Mouse (Mus musculus) kidney, adult 2 months (tissue): ENCODE results near the gene Trank1. TPM values are rescaled to one million over a fixed set of nuclear protein-coding genes. Genes with fewer than 3 reads are reported as not detected.
A peak's percentile ranks its signal among the peaks of the same experiment; 100 is the strongest.

Experiments
- DNase-seq: peaks from one replicate; pipeline ENCODE4 v3.0.0; 2021
- H3K27ac ChIP-seq: fragments of 200-500 bp; 2 replicates; pipeline ENCODE4 v1.5.1; 2012; ENCODE audit warnings: low read depth, low read length, control low read depth, inconsistent platforms; ENCODE audit not compliant: insufficient read depth
- H3K27me3 ChIP-seq: fragments of 200-500 bp; replicated peaks from 2 replicates; pipeline ENCODE4 v1.6.1; 2012; ENCODE audit warnings: mild to moderate bottlenecking, moderate library complexity, low read length, inconsistent platforms; ENCODE audit not compliant: control insufficient read depth, insufficient read depth
- H3K36me3 ChIP-seq: fragments of 200-500 bp; 2 replicates; pipeline ENCODE4 v1.6.1; 2012; ENCODE audit warnings: mild to moderate bottlenecking, moderate library complexity, low read length, inconsistent platforms; ENCODE audit not compliant: control insufficient read depth, insufficient read depth
- H3K4me1 ChIP-seq: fragments of 200-500 bp; 2 replicates; pipeline ENCODE4 v1.6.1; 2011; ENCODE audit warnings: low read length; ENCODE audit not compliant: control insufficient read depth, insufficient read depth
- H3K4me3 ChIP-seq: fragments of 200-500 bp; 2 replicates; pipeline ENCODE4 v1.5.1; 2011; ENCODE audit warnings: mild to moderate bottlenecking, low read depth, low read length, control low read depth; ENCODE audit not compliant: insufficient read depth
- CTCF ChIP-seq: fragments of 200-500 bp; conservative IDR thresholded peaks from 2 replicates; pipeline ENCODE4 v1.5.1; 2011; ENCODE audit warnings: low read depth, mild to moderate bottlenecking, control low read depth, low read length, moderate library complexity, mixed read lengths; ENCODE audit not compliant: insufficient read depth, insufficient read length
- POLR2A ChIP-seq: fragments of 200-500 bp; IDR thresholded peaks from one replicate; pipeline ENCODE4 v1.6.1; 2011; ENCODE audit warnings: low read depth, low read length, control low read depth
- WGBS: fragments of 180-500 bp; shearing (Covaris S2); methylation state at CpG from one replicate; pipeline ENCODE4 v1.1.7; 2018; 5-methylcytosine and 5-hydroxymethylcytosine counted together
- polyA plus RNA-seq: library from polyadenylated mRNA; depleted of rRNA; stranded (reverse); fragments of >200 nt; gene quantifications from 2 replicates; pipeline ENCODE4 v1.2.3, GENCODE M21; 2012

The Trank1 gene
- polyA plus RNA-seq, 1 experiment = 0.13 TPM

GRCm38 (mm10) chr9:111404346-111405079 lies 93.0 kb downstream of the Trank1 start:
- H3K27me3 ChIP-seq = no peaks in the 10 kb centered on the region
- peaks cover 2% of the 10 kb centered on the region; the same call in 1 of the 2 replicates for H3K4me1 ChIP-seq
- 66% methylated on average over 12 of the region's 12 CpGs for WGBS
- TF ChIP-seq POLR2A = no peak
- no peak for DNase-seq
- H3K4me3 ChIP-seq = no peak overlapping the region
- no peaks in the 10 kb centered on the region for H3K36me3 ChIP-seq
- no peak overlapping the region for H3K27ac ChIP-seq

GRCm38 (mm10) chr9:111405080-111405428 lies 93.5 kb downstream of the Trank1 start:
- H3K36me3 ChIP-seq = no peaks in the 10 kb centered on the region
- H3K4me3 ChIP-seq = no peak overlapping the region
- peaks cover 2% of the 10 kb centered on the region; the same call in 1 of the 2 replicates for H3K4me1 ChIP-seq
- no peaks in the 10 kb centered on the region for H3K27me3 ChIP-seq
- TF ChIP-seq CTCF (no peak), POLR2A (no peak)
- WGBS = 59% methylated on average over 6 of the region's 6 CpGs
- DNase-seq = peak; percentile 13
- H3K27ac ChIP-seq = no peak overlapping the region

DNA sequence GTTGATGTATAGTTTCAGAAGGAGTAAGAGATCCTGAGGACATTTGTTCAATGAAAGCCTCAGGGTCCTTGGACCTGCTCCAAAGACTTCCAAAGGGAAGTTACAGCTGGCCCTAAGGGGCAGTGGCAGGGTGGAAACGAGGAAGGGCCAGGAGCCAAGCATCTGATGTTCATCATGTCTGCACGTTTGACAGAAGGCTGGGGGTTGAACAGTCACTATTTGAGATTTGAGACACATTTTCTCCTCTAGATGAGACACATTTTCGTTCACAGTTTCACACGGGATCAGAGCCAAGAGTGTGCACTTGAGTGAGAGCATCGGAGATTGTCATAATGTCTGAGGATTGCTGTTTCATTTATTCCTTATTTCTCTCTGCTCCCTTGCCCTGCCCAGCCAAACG lies 96.5 kb downstream of the Trank1 start:
- TF ChIP-seq POLR2A (no peak), CTCF (no peak)
- Histone ChIP-seq H3K36me3 (no peaks in the 10 kb centered on the region), H3K4me1 (peaks cover 2% of the 10 kb centered on the region; the same call in 1 of the 2 replicates), H3K27ac (no peak overlapping the region), H3K27me3 (no peaks in the 10 kb centered on the region), H3K4me3 (no peak overlapping the region)
- no peak for DNase-seq
- WGBS = 66% methylated on average over 6 of the region's 6 CpGs

DNA sequence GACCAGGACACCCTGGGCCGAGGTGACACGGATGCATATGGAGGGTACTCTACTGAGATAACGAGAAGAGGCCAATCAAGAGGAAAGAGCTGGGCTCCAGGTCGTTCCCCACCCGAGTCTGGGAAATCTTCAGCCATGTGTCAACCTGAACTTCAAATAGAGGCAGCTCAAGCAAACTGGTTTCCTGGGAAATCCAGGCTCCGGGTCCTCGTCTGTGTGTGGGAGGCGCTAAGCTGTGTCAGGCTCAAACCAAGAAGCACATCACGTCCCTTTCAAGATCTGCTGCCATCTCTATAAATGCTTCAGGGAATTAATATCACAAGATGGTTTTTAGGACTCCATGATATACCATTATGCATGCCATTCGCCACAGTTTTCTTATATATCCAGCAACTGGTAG lies 96.9 kb downstream of the Trank1 start:
- H3K4me1 ChIP-seq = peaks cover 2% of the 10 kb centered on the region; the same call in 1 of the 2 replicates
- 75% methylated on average over 10 of the region's 10 CpGs for WGBS
- DNase-seq = no peak
- TF ChIP-seq POLR2A (no peak), CTCF (no peak)
- no peaks in the 10 kb centered on the region for H3K36me3 ChIP-seq
- H3K27me3 ChIP-seq = no peaks in the 10 kb centered on the region
- H3K4me3 ChIP-seq = no peak overlapping the region
- no peak overlapping the region for H3K27ac ChIP-seq

GRCm38 (mm10) chr9:111412471-111413160 lies 101.1 kb downstream of the Trank1 start:
- no peak for TF ChIP-seq CTCF
- no peak for TF ChIP-seq POLR2A
- Histone ChIP-seq H3K27me3 (no peaks in the 10 kb centered on the region), H3K4me1 (no peaks in the 10 kb centered on the region), H3K4me3 (no peak overlapping the region), H3K27ac (no peak overlapping the region), H3K36me3 (no peaks in the 10 kb centered on the region)
- WGBS = 63% methylated on average over 16 of the region's 16 CpGs
- no peak for DNase-seq

- H3K27ac ChIP-seq = no peak overlapping the region
- no peak for DNase-seq
- H3K4me3 ChIP-seq = no peak overlapping the region
- no peak for TF ChIP-seq CTCF
- no peak for TF ChIP-seq POLR2A
- H3K4me1 ChIP-seq = no peaks in the 10 kb centered on the region
- 81% methylated on average over 2 of the region's 2 CpGs for WGBS
- no peaks in the 10 kb centered on the region for H3K27me3 ChIP-seq
- H3K36me3 ChIP-seq = no peaks in the 10 kb centered on the region
These were observed 110.3 kb downstream of the Trank1 start for GRCm38 (mm10) chr9:111421862-111422261.

DNA sequence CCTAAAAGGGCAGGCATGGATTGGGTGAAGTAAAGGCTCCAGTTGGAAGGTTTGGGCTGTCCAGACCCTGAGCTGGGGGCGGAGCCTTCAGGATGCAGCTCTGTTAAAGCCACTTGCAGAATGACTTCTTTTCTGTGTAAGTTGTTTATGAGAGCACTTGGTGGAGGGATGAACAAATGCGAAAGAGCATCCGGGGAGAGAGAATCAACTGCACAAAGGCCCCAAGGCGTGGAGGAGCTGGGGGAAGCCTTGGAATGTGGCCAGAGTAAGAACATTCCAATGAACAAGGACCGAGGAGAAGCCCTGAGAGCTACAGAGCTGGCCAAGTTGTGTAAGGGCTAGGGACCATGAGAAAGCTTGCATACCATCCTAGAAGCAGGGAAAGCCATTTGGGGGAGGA lies 111.0 kb downstream of the Trank1 start:
- Histone ChIP-seq H3K27me3 (no peaks in the 10 kb centered on the region), H3K27ac (no peak overlapping the region), H3K36me3 (no peaks in the 10 kb centered on the region), H3K4me1 (no peaks in the 10 kb centered on the region), H3K4me3 (no peak overlapping the region)
- WGBS = 51% methylated on average over 5 of the region's 5 CpGs
- DNase-seq = no peak
- no peak for TF ChIP-seq POLR2A
- no peak for TF ChIP-seq CTCF
